Mouse (Mus musculus) stomach, postnatal 0 days (tissue): ENCODE measurements around the gene Os9.

Experiments used
- CTCF ChIP-seq: IDR thresholded peaks from 2 replicates; pipeline ENCODE4 v1.5.1; 2016; ENCODE audit warnings: antibody characterized with exemption, low read depth, mild to moderate bottlenecking, moderate library complexity
- EP300 ChIP-seq: optimal IDR thresholded peaks from 2 replicates; pipeline ENCODE3; 2016; ENCODE audit warnings: antibody characterized with exemption

DNA sequence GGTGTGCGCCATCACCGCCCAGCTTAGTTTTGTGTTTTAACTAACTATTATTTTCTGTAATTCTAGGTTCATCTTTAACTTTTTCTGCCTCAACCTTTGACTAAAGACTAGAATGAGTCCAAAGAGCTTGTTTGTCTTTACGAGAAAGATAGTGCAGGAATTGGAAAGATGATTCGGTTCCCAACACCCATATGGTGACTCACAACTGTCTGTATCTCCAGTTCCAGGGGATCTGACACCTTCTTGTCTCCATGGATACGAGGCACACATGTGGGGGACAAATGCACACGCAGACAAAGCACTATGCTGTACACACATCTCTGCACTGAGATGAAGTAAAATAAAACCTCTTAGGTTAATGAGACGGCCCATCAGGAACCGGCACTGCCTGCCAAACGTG, 39.1 kb upstream of the Os9 start:
- TF ChIP-seq EP300, result no peak
- no peak for TF ChIP-seq CTCF
